Mouse (Mus musculus) heart, embryonic 13.5 days (tissue): ENCODE results near the gene Gramd4. TPM values are rescaled to one million over a fixed set of nuclear protein-coding genes. Genes with fewer than 3 reads are reported as not detected.
"Not testable (repeated sequence)": the region's sequence is repeated elsewhere in the genome, so short reads cannot be mapped to it uniquely, and the experiment has no call there.

Experiments used
- ATAC-seq: fragments of 200-750 bp; cut with Nextera tagmentation; 2 replicates; pipeline ENCODE4 v1.8.0; 2017; ENCODE audit warnings: moderate TSS enrichment; ENCODE audit not compliant: insufficient number of reproducible peaks, low FRiP score, low TSS enrichment; ENCODE audit errors: extremely low read depth
- H3K27ac ChIP-seq: fragments of 300-500 bp; sonication (generic); replicated peaks from 2 replicates; pipeline ENCODE4 v1.5.1; 2015; ENCODE audit warnings: moderate library complexity, mild to moderate bottlenecking, inconsistent platforms
- H3K27me3 ChIP-seq: fragments of 300-500 bp; sonication (generic); replicated peaks from 2 replicates; pipeline ENCODE4 v1.6.1; 2015; ENCODE audit warnings: mild to moderate bottlenecking, inconsistent platforms
- H3K36me3 ChIP-seq: fragments of 300-500 bp; sonication (generic); 2 replicates; pipeline ENCODE4 v1.6.1; 2015; ENCODE audit warnings: mild to moderate bottlenecking, inconsistent platforms
- H3K4me1 ChIP-seq: fragments of 300-500 bp; sonication (generic); 2 replicates; pipeline ENCODE4 v1.6.1; 2015; ENCODE audit warnings: inconsistent platforms
- H3K4me2 ChIP-seq: fragments of 300-500 bp; sonication (generic); 2 replicates; pipeline ENCODE4 v1.6.1; 2015; ENCODE audit warnings: inconsistent platforms, mild to moderate bottlenecking, moderate library complexity
- H3K4me3 ChIP-seq: fragments of 300-500 bp; sonication (generic); 2 replicates; pipeline ENCODE4 v1.5.1; 2015; ENCODE audit warnings: moderate library complexity, mild to moderate bottlenecking, inconsistent platforms
- H3K9ac ChIP-seq: fragments of 300-500 bp; sonication (generic); 2 replicates; pipeline ENCODE4 v1.6.1; 2015; ENCODE audit warnings: inconsistent platforms, mild to moderate bottlenecking, moderate library complexity
- H3K9me3 ChIP-seq: fragments of 300-500 bp; sonication (generic); 2 replicates; pipeline ENCODE4 v1.6.1; 2016; ENCODE audit warnings: inconsistent platforms
- WGBS: fragments of 180-500 bp; shearing (Covaris S2); methylation state at CpG from one replicate; pipeline ENCODE4 v1.1.7; 2015; ENCODE audit warnings: mixed read lengths; 5-methylcytosine and 5-hydroxymethylcytosine counted together
- polyA plus RNA-seq: library from polyadenylated mRNA; unstranded; fragments of >200 nt; fragmentation: Nextera tagmentation; extraction: Ambion mirVana; gene quantifications from 2 replicates; pipeline ENCODE4 v1.2.1, GENCODE M21; 2015

Gene Gramd4
- polyA plus RNA-seq, 1 experiment from 2014 or later: 11.9 TPM

- H3K36me3 ChIP-seq: peaks cover 33% of the 10 kb centered on the region
- ATAC-seq: no peak
- WGBS: 91% methylated on average over 12 of the region's 12 CpGs
- no peaks in the 10 kb centered on the region for H3K9me3 ChIP-seq
- H3K4me1 ChIP-seq: peaks cover 43% of the 10 kb centered on the region
- no peak overlapping the region for H3K4me3 ChIP-seq
- H3K27ac ChIP-seq: 0 out of 2 replicates have a peak overlapping the region, but pooled peaks have one; percentile 6
- no peak overlapping the region for H3K9ac ChIP-seq
- H3K4me2 ChIP-seq: no peak overlapping the region
- H3K27me3 ChIP-seq: no peaks in the 10 kb centered on the region
Measured at GRCm38 (mm10) chr15:86091998-86092670, 34.6 kb downstream of the Gramd4 start.

GRCm38 (mm10) chr15:86093236-86093635 is 35.7 kb downstream of the Gramd4 start:
- no peaks in the 10 kb centered on the region for H3K27me3 ChIP-seq
- H3K4me2 ChIP-seq: no peak overlapping the region
- no peaks in the 10 kb centered on the region for H3K9me3 ChIP-seq
- no peak overlapping the region for H3K9ac ChIP-seq
- H3K36me3 ChIP-seq: peaks cover 33% of the 10 kb centered on the region
- no peak for ATAC-seq
- no peak overlapping the region for H3K27ac ChIP-seq
- 74% methylated on average over 1 of the region's 1 CpGs for WGBS
- peaks cover 32% of the 10 kb centered on the region for H3K4me1 ChIP-seq
- no peak overlapping the region for H3K4me3 ChIP-seq

GRCm38 (mm10) chr15:86094324-86095121 is 37.0 kb downstream of the Gramd4 start:
- no peaks in the 10 kb centered on the region for H3K27me3 ChIP-seq
- 63% methylated on average over 10 of the region's 10 CpGs for WGBS
- H3K27ac ChIP-seq: no peak overlapping the region
- no peak overlapping the region for H3K4me2 ChIP-seq
- H3K4me1 ChIP-seq: peaks cover 21% of the 10 kb centered on the region
- peaks cover 33% of the 10 kb centered on the region for H3K36me3 ChIP-seq
- no peak overlapping the region for H3K9ac ChIP-seq
- no peak for ATAC-seq
- no peak overlapping the region for H3K4me3 ChIP-seq
- no peaks in the 10 kb centered on the region for H3K9me3 ChIP-seq

- Histone ChIP-seq H3K4me1 (peaks cover 9% of the 10 kb centered on the region), H3K9ac (no peak overlapping the region), H3K9me3 (no peaks in the 10 kb centered on the region), H3K27me3 (no peaks in the 10 kb centered on the region), H3K4me2 (no peak overlapping the region), H3K27ac (no peak overlapping the region), H3K4me3 (no peak overlapping the region), H3K36me3 (peaks cover 37% of the 10 kb centered on the region)
- no peak for ATAC-seq
- 87% methylated on average over 17 of the region's 17 CpGs for whole genome bisulfite sequencing
Measured at GRCm38 (mm10) chr15:86095722-86096603, 38.5 kb downstream of the Gramd4 start.

GRCm38 (mm10) chr15:86096604-86097020 is 39.1 kb downstream of the Gramd4 start:
- H3K4me2 ChIP-seq: not testable (repeated sequence)
- 90% methylated on average over 5 of the region's 5 CpGs for WGBS

GRCm38 (mm10) chr15:86097871-86098270 is 40.4 kb downstream of the Gramd4 start:
- WGBS: 63% methylated on average over 2 of the region's 2 CpGs
- no peak overlapping the region for H3K9ac ChIP-seq
- H3K4me3 ChIP-seq: no peak overlapping the region
- no peaks in the 10 kb centered on the region for H3K9me3 ChIP-seq
- peaks cover 42% of the 10 kb centered on the region for H3K36me3 ChIP-seq
- H3K4me1 ChIP-seq: peaks cover 3% of the 10 kb centered on the region; the same call in 1 of the 2 replicates
- ATAC-seq: no peak
- H3K4me2 ChIP-seq: no peak overlapping the region
- H3K27me3 ChIP-seq: no peaks in the 10 kb centered on the region
- H3K27ac ChIP-seq: no peak overlapping the region

More at GRCm38 (mm10) chr15:86096604-86097020, 39.1 kb downstream of the Gramd4 start:
- not testable (repeated sequence) for ATAC-seq, H3K4me1 ChIP-seq, H3K9me3 ChIP-seq, H3K9ac ChIP-seq, H3K4me3 ChIP-seq, H3K27ac ChIP-seq, H3K27me3 ChIP-seq
- H3K36me3 ChIP-seq: peaks cover 43% of the 10 kb centered on the region

- no peak overlapping the region for H3K27ac ChIP-seq
- 70% methylated on average over 9 of the region's 9 CpGs for WGBS
- ATAC-seq: no peak
- no peak overlapping the region for H3K4me2 ChIP-seq
- H3K9me3 ChIP-seq: no peaks in the 10 kb centered on the region
- H3K4me1 ChIP-seq: peaks cover 31% of the 10 kb centered on the region
- H3K36me3 ChIP-seq: peaks cover 27% of the 10 kb centered on the region
- H3K4me3 ChIP-seq: no peak overlapping the region
- no peak overlapping the region for H3K9ac ChIP-seq
- no peaks in the 10 kb centered on the region for H3K27me3 ChIP-seq
Measured at GRCm38 (mm10) chr15:86101585-86101984, 44.1 kb downstream of the Gramd4 start.

GRCm38 (mm10) chr15:86102308-86102707 is 44.8 kb downstream of the Gramd4 start:
- ATAC-seq: no peak
- no peaks in the 10 kb centered on the region for H3K9me3 ChIP-seq
- 87% methylated on average over 15 of the region's 15 CpGs for WGBS
- H3K27me3 ChIP-seq: no peaks in the 10 kb centered on the region
- peaks cover 27% of the 10 kb centered on the region for H3K36me3 ChIP-seq
- H3K9ac ChIP-seq: no peak overlapping the region
- H3K4me2 ChIP-seq: no peak overlapping the region
- peaks cover 38% of the 10 kb centered on the region for H3K4me1 ChIP-seq
- no peak overlapping the region for H3K27ac ChIP-seq
- H3K4me3 ChIP-seq: no peak overlapping the region

- no peak for ATAC-seq
- Histone ChIP-seq H3K4me3 (no peak overlapping the region), H3K9me3 (no peaks in the 10 kb centered on the region), H3K4me1 (peaks cover 62% of the 10 kb centered on the region), H3K36me3 (peaks cover 27% of the 10 kb centered on the region), H3K27me3 (no peaks in the 10 kb centered on the region), H3K9ac (peak overlapping the region; percentile 29; the same call in 1 of the 2 replicates), H3K27ac (peak overlapping the region; percentile 73), H3K4me2 (peak overlapping the region; percentile 21)
- WGBS: 66% methylated on average over 19 of the region's 19 CpGs
Measured at GRCm38 (mm10) chr15:86104401-86105344, 47.2 kb downstream of the Gramd4 start.

GRCm38 (mm10) chr15:86105345-86105697 is 47.8 kb downstream of the Gramd4 start:
- peak overlapping the region; percentile 73 for H3K27ac ChIP-seq
- H3K36me3 ChIP-seq: peaks cover 27% of the 10 kb centered on the region
- ATAC-seq: 0 out of 2 replicates have a peak, but pooled peaks have one; percentile 25

More at GRCm38 (mm10) chr15:86105345-86105697, 47.8 kb downstream of the Gramd4 start:
- Histone ChIP-seq H3K9ac (peak overlapping the region; percentile 29; the same call in 1 of the 2 replicates), H3K27me3 (no peaks in the 10 kb centered on the region), H3K4me3 (no peak overlapping the region), H3K4me1 (peaks cover 68% of the 10 kb centered on the region), H3K9me3 (no peaks in the 10 kb centered on the region), H3K4me2 (peak overlapping the region; percentile 21)
- 32% methylated on average over 7 of the region's 7 CpGs for WGBS
